Mouse (Mus musculus): ENCODE data around the gene Prelp.

DNA sequence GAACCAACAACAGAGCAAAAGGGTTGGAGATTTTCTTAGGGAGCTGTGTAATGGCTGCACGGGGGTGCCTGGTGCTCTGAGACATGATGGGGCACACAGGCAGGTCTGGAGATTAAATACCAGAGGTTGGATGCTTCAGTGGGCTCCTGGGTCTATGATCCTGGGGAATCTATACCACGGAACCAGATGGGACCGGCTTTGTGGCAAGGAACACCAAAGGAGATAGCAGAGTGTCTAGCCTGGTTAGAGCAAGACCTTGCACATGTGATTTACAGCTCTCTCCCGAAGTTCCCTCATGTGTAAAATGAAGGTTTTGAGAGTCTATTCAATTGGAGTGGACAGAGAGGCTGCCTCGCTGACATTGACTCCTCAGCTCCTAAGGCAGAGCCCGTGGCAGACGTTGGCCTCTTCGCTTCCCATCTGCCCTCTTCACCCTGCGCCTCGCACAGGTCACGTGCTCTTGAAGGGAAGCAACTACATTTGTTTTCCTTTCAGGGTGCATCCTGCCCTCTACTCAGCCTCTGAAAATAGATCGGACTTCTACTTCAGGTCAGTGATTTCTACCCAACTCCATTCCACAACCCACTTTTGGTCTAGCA, 42.3 kb downstream of the Prelp start:
- TF ChIP-seq CTCF (IDR thresholded peaks at IDR 0.05; ENCODE audit: low read depth): no peak
- no peak for TF ChIP-seq EP300 (IDR thresholded peaks at IDR 0.05; ENCODE audit: low read depth)

Data from liver, postnatal 0 days (tissue).